Mouse (Mus musculus) neural tube, embryonic 14.5 days (tissue): ENCODE results near the gene Rab25. TPM values are rescaled to one million over a fixed set of nuclear protein-coding genes. Genes with fewer than 3 reads are reported as not detected.

Experiments used
- ATAC-seq: fragments of 200-750 bp; cut with Nextera tagmentation; 2 replicates; pipeline ENCODE4 v1.8.0; 2017; ENCODE audit warnings: low read depth, mild to moderate bottlenecking, moderate TSS enrichment, moderate library complexity
- H3K27ac ChIP-seq: fragments of 300-500 bp; sonication (generic); 2 replicates; pipeline ENCODE4 v1.5.1; 2014; ENCODE audit warnings: low read depth, mild to moderate bottlenecking, control low read depth, low read length, moderate library complexity, mixed read lengths
- H3K27me3 ChIP-seq: fragments of 300-500 bp; sonication (generic); 2 replicates; pipeline ENCODE4 v1.6.1; 2014; ENCODE audit warnings: low read length; ENCODE audit not compliant: control insufficient read depth, insufficient read depth
- H3K36me3 ChIP-seq: fragments of 300-500 bp; sonication (generic); 2 replicates; pipeline ENCODE4 v1.6.1; 2014; ENCODE audit warnings: low read length, mixed read lengths; ENCODE audit not compliant: control insufficient read depth, insufficient read depth
- H3K4me1 ChIP-seq: fragments of 300-500 bp; sonication (generic); 2 replicates; pipeline ENCODE4 v1.6.1; 2014; ENCODE audit warnings: low read length; ENCODE audit not compliant: control insufficient read depth, insufficient read depth
- H3K4me2 ChIP-seq: fragments of 300-500 bp; sonication (generic); 2 replicates; pipeline ENCODE4 v1.6.1; 2014; ENCODE audit warnings: mild to moderate bottlenecking, low read depth, low read length, control low read depth
- H3K4me3 ChIP-seq: fragments of 300-500 bp; sonication (generic); 2 replicates; pipeline ENCODE4 v1.5.1; 2014; ENCODE audit warnings: low read depth, low read length, control low read depth, mixed read lengths
- H3K9ac ChIP-seq: fragments of 300-500 bp; sonication (generic); replicated peaks from 2 replicates; pipeline ENCODE4 v1.6.1; 2014; ENCODE audit warnings: low read depth, mild to moderate bottlenecking, control low read depth, low read length, mixed read lengths
- H3K9me3 ChIP-seq: fragments of 300-500 bp; sonication (generic); 2 replicates; pipeline ENCODE4 v1.6.1; 2016; ENCODE audit warnings: low read length; ENCODE audit not compliant: control insufficient read depth
- WGBS: fragments of 180-500 bp; shearing (Covaris S2); extraction: QIAGEN DNeasy Blood & Tissue Kit; methylation state at CpG from one replicate; pipeline ENCODE4 v1.1.7; 2014; 5-methylcytosine and 5-hydroxymethylcytosine counted together
- polyA plus RNA-seq: library from polyadenylated mRNA; unstranded; fragments of >200 nt; fragmentation: Nextera tagmentation; extraction: Ambion mirVana; gene quantifications from 2 replicates; pipeline ENCODE4 v1.2.1, GENCODE M21; 2014

Gene Rab25
- polyA plus RNA-seq, 1 experiment from 2014 or later: not detected

DNA sequence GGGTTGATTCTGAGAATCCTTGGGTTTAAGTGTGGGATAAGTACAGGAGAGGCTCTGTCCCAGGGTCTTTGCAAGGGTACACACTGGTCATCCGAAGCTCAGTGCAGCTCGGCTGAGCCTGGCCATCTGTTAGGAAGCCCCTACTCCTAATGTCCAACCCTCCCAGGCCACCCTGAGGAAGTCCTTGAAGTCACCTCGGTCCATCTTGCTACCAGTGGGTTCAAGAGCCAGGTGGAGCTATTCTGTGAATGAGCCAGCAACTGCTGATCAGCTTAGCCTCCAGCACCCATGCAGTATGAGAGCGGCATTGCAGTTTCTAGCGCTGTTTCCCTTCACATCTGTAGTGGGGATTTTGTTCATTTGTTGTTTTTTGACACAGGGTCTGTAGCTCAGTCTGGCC is 8.0 kb downstream of the Rab25 start:
- Histone ChIP-seq H3K36me3 (peaks cover 43% of the 10 kb centered on the region), H3K9me3 (no peaks in the 10 kb centered on the region), H3K4me1 (peaks cover 39% of the 10 kb centered on the region), H3K4me2 (no peak overlapping the region), H3K4me3 (no peak overlapping the region), H3K9ac (no peak overlapping the region), H3K27ac (peak overlapping the region; percentile 24; the same call in 1 of the 2 replicates), H3K27me3 (no peaks in the 10 kb centered on the region)
- 66% methylated on average over 5 of the region's 5 CpGs for WGBS
- no peak for ATAC-seq

DNA sequence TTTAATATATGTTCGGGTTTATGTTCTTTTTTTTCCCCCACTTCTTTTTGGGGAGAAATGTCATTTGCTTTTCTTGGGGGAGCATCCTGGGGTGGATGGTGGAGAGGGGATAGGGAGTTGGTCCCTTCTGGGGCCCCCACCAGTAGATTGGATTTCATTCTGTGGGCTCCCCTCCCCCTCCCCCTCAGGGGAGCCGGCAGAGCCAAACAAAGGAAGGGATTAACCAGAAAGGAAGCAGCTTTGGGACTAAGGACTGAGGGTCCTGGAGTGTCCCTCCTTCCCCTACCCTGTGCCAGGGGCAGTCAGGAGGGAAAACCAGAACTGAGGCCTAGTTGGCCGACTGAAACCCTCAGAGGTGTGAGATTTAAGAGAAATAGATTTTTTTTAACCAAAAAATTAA is 8.7 kb downstream of the Rab25 start:
- ATAC-seq: no peak
- H3K27ac ChIP-seq: 0 out of 2 replicates have a peak overlapping the region, but pooled peaks have one; percentile 28
- WGBS: 21% methylated on average over 3 of the region's 3 CpGs
- H3K27me3 ChIP-seq: no peaks in the 10 kb centered on the region
- peaks cover 46% of the 10 kb centered on the region for H3K4me1 ChIP-seq
- H3K36me3 ChIP-seq: peaks cover 43% of the 10 kb centered on the region
- H3K4me3 ChIP-seq: no peak overlapping the region
- H3K9me3 ChIP-seq: no peaks in the 10 kb centered on the region
- H3K9ac ChIP-seq: no peak overlapping the region
- no peak overlapping the region; the same call in 1 of the 2 replicates for H3K4me2 ChIP-seq

DNA sequence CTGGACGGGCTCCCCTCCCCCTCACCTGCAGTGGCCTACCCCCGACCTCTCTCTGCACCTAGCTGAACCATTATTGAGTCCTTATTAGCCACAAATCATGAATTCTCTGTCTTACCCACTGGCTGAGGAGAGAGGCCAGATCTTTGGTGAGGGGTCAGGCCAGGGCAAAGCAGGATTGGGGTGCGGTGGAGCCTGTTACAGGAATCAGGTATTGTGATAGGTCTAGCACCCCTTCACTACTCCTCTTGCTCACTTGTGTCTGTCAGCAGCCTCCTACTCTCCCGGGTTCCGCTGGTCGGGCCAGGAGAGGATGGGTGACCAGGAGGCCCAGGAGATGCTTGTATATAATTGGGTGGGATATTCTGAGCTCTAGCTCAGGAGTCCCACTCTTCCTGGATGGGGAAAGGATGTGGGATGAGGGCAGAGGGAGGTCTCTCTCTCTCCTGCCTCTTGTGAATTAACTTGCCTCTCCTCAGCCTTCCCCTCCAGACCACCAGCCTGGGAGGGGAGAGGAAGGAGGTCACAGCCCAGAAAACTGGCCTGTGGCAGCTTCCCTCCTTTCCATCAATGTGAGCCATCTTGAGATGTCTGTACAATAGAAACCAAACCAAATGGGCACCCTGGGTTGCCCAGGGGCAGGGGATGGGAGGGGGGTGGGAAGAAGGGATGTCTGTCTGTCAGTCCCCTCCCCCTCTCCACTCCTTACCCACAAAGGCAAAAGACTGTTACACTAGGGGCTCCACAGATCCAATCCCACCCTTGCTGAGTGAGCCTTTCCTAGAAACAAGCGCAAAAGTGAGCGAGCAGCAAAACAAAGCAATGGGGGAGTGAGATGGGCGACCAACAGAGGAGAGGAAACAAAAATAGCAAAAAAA is 9.6 kb downstream of the Rab25 start:
- WGBS: 35% methylated on average over 9 of the region's 9 CpGs
- Histone ChIP-seq H3K9me3 (no peaks in the 10 kb centered on the region), H3K9ac (0 out of 2 replicates have a peak overlapping the region, but pooled peaks have one; percentile 21), H3K36me3 (peaks cover 43% of the 10 kb centered on the region), H3K27ac (peak overlapping the region; percentile 22; the same call in 1 of the 2 replicates), H3K27me3 (no peaks in the 10 kb centered on the region), H3K4me1 (peaks cover 48% of the 10 kb centered on the region), H3K4me3 (no peak overlapping the region), H3K4me2 (no peak overlapping the region; the same call in 1 of the 2 replicates)
- no peak for ATAC-seq

DNA sequence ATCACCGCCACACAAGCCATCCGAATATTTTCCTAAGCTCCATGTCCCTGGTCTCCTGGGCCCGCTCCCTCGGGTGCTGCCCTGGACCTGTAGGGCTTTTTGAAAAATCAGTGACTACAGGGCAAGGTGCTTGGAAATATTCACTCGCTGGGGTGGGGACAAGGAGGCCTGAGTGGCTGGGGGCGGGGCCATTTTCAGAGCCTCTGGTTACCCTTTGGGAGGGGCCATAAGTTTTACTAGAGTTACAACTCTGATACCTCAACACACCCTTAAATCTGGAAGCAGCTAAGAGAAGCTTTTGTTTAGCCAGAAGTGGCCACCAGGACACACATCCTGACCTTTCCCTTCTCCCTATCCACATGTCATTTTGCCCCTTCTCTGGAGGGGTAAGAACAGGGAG is 11.0 kb downstream of the Rab25 start:
- WGBS: 78% methylated on average over 6 of the region's 6 CpGs
- H3K27ac ChIP-seq: no peak overlapping the region
- peak overlapping the region; percentile 77 for H3K4me2 ChIP-seq
- no peaks in the 10 kb centered on the region for H3K9me3 ChIP-seq
- 0 out of 2 replicates have a peak overlapping the region, but pooled peaks have one; percentile 39 for H3K9ac ChIP-seq
- H3K27me3 ChIP-seq: no peaks in the 10 kb centered on the region
- peaks cover 48% of the 10 kb centered on the region for H3K4me1 ChIP-seq
- peak overlapping the region; percentile 96 for H3K4me3 ChIP-seq
- ATAC-seq: no peak
- peaks cover 43% of the 10 kb centered on the region for H3K36me3 ChIP-seq

DNA sequence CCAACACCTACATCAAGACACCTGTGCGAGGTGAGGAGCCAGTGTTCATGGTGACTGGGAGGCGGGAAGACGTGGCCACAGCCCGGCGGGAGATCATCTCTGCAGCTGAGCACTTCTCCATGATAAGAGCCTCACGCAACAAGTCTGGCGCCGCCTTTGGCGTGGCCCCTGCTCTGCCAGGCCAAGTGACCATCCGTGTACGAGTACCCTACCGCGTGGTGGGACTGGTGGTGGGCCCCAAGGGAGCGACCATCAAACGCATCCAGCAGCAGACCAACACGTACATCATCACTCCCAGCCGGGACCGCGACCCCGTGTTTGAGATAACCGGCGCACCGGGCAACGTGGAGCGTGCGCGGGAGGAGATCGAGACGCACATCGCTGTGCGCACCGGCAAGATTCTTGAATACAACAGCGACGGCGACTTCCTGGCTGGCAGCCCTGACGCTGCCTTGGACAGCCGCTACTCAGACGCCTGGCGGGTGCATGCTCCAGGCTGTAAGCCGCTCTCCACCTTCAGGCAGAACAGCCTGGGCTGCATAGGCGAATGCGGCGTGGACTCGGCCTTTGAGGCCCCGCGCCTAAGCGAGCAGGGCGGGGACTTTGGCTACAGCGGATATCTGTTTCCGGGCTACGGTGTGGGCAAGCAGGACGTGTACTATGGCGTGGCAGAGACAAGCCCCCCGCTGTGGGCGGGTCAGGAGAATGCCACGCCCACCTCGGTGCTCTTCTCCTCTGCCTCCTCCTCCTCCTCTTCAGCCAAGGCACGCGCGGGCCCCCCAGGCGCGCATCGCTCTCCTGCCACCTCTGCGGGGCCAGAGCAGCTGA is 11.8 kb downstream of the Rab25 start:
- Histone ChIP-seq H3K9ac (peak overlapping the region; percentile 39; the same call in 1 of the 2 replicates), H3K4me3 (peak overlapping the region; percentile 96), H3K4me2 (peak overlapping the region; percentile 77), H3K27ac (no peak overlapping the region), H3K27me3 (no peaks in the 10 kb centered on the region), H3K36me3 (peaks cover 43% of the 10 kb centered on the region), H3K9me3 (no peaks in the 10 kb centered on the region), H3K4me1 (peaks cover 48% of the 10 kb centered on the region)
- WGBS: 8% methylated on average over 60 of the region's 64 CpGs
- no peak for ATAC-seq

DNA sequence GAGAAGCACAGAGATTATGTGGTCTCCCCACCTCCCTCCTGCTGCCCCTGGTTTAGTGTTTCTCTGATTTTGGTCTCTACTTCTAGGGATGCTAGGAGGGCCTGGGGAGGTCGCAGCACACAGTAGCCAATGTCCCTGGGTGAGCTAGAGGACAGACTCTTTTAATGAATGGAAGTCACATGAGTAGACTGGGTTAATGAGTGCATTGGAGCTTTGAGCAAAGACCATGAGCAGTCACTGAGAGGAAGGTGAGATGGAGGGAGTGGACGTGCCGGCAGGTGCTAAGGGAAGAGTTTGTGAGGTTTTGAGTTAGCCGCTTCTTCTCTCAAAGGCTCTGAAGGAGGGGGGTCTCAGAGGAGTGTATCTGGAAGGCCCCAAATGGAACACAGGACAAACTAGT is 12.6 kb downstream of the Rab25 start:
- peak overlapping the region; percentile 77 for H3K4me2 ChIP-seq
- H3K9ac ChIP-seq: peak overlapping the region; percentile 99
- H3K9me3 ChIP-seq: no peaks in the 10 kb centered on the region
- no peak overlapping the region for H3K27ac ChIP-seq
- peak overlapping the region; percentile 96 for H3K4me3 ChIP-seq
- H3K36me3 ChIP-seq: peaks cover 39% of the 10 kb centered on the region
- H3K27me3 ChIP-seq: no peaks in the 10 kb centered on the region
- no peak for ATAC-seq
- WGBS: 44% methylated on average over 4 of the region's 4 CpGs
- peaks cover 50% of the 10 kb centered on the region for H3K4me1 ChIP-seq

DNA sequence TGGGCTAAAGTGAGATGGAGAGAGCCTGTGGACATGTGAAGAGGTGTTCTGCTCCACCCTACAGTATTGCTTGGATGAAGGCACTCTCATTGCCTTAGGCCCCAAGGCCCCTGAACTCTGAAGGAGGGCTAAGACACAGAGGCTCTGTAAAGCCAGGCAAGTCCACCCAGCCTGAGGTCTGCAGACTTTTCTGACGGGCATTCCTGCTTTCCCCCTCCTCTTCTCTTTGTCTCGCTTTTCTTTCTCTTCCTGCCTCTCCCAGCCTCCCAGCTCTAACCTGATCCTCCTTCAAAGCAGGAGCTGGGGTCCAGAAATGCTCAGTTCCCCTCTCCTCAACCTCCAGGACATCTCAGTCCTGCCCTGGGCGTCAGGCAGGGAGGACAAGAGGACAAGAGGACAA is 13.1 kb downstream of the Rab25 start:
- no peak for ATAC-seq
- peak overlapping the region; percentile 99 for H3K9ac ChIP-seq
- no peaks in the 10 kb centered on the region for H3K9me3 ChIP-seq
- H3K4me2 ChIP-seq: peak overlapping the region; percentile 77
- peaks cover 55% of the 10 kb centered on the region for H3K4me1 ChIP-seq
- H3K27ac ChIP-seq: no peak overlapping the region
- H3K36me3 ChIP-seq: peaks cover 37% of the 10 kb centered on the region
- H3K27me3 ChIP-seq: no peaks in the 10 kb centered on the region
- 15% methylated on average over 3 of the region's 3 CpGs for WGBS
- H3K4me3 ChIP-seq: peak overlapping the region; percentile 96

DNA sequence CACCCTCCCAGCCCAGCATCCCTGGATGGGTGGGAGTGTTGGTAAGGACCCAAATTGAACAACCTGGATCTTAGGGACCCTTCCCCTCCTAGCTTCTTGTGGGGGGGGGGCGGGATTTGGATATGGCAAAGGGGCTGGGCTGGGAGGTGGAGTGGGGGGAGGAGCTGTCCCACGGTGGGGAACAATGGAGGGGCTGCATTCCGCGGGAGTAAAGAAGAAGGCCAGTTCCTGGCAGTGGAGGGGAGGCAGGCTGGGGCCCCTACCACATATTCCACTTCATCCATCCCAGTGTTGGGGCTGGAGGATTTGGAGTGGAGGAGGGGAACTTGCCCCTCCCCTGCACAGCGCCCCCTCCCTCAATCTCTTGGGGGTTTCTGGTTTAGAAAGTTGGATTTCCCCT is 14.4 kb downstream of the Rab25 start:
- H3K4me3 ChIP-seq: peak overlapping the region; percentile 96
- H3K27ac ChIP-seq: peak overlapping the region; percentile 98
- H3K27me3 ChIP-seq: no peaks in the 10 kb centered on the region
- no peaks in the 10 kb centered on the region for H3K9me3 ChIP-seq
- H3K4me1 ChIP-seq: peaks cover 62% of the 10 kb centered on the region
- peaks cover 30% of the 10 kb centered on the region for H3K36me3 ChIP-seq
- peak; percentile 0; the same call in 1 of the 2 replicates for ATAC-seq
- peak overlapping the region; percentile 99 for H3K9ac ChIP-seq
- WGBS: 3% methylated on average over 5 of the region's 5 CpGs
- H3K4me2 ChIP-seq: peak overlapping the region; percentile 77
